Mouse (Mus musculus): ENCODE data around the gene Zmiz1. TPM values are rescaled to one million over a fixed set of nuclear protein-coding genes. Genes with fewer than 3 reads are reported as not detected.

Zmiz1 gene
- polyA plus RNA-seq, 1 experiment from 2014 or later = 57.0 TPM

DNA sequence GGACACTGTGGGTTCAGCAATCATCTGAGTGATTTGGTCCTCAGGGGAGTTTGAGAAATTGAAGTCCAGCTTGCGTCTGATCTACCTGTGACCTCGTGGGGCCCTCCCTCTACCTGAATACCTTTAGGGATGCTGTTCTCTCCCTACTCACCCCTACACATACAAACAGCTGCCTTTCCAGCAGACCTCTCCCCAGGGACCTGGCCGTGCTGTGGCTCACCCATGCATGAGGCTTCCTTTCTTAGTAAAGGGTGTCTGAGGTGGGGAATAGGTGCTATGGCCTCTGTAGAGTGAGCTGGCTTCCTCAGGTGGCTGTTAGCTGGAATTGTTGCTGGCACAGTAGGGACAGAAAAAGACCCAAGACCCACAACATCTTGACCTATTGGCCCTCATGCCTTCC lies 40.5 kb downstream of the Zmiz1 start:
- H3K4me2 ChIP-seq (replicated peaks; ENCODE audit: low read depth, low read length) = no peak overlapping the region
- H3K27me3 ChIP-seq (ENCODE audit: control insufficient read depth, insufficient read depth, low read length) = no peaks in the 10 kb centered on the region
- H3K4me1 ChIP-seq (replicated peaks; ENCODE audit: control insufficient read depth, insufficient read depth, low read length) = peaks cover 25% of the 10 kb centered on the region
- WGBS = 81% methylated on average over 3 of the region's 3 CpGs
- no peak for ATAC-seq (ENCODE audit: low FRiP score)
- no peak overlapping the region for H3K9ac ChIP-seq (ENCODE audit: low read depth, low read length)
- H3K36me3 ChIP-seq (ENCODE audit: control insufficient read depth, insufficient read depth, low read length) = peaks cover 7% of the 10 kb centered on the region
- H3K9me3 ChIP-seq (ENCODE audit: control insufficient read depth, low read length) = no peaks in the 10 kb centered on the region
- H3K27ac ChIP-seq (ENCODE audit: low read depth, low read length) = no peak overlapping the region
- no peak for DNase-seq (ENCODE audit: low spot score)
- H3K4me3 ChIP-seq (ENCODE audit: low read depth, low read length) = no peak overlapping the region

DNA sequence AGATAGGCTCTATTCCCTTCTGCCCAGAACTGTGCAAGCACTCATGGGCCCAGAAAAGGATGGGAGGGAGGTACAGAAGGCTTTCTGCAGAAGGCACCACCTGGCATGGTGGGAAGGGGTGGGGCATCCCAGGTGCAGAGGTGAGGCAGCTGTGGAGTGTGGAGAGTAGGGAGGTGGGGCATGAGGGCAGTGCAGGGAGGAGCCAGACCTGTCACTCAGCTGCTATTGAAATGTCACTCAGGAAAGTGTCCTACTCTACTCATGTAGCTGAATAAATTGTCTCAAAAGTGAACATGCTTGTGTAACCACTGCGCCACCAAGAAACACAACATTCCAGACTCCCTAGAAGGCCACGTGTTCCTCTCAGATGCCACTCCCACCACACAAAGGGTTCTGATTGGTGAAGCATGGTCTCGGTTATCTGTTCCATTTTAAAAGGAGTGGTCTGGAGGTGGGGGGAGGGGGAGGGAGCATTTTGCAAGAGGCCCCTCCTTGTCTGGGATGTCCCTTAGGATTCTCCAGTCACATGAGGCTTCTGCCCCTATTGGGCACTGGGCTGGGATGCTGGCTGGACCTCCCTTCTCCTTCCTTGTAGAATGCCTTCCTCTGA lies 41.6 kb downstream of the Zmiz1 start:
- Histone ChIP-seq H3K27ac (ENCODE audit: low read depth, low read length) (no peak overlapping the region), H3K4me1 (replicated peaks; ENCODE audit: control insufficient read depth, insufficient read depth, low read length) (peaks cover 25% of the 10 kb centered on the region), H3K4me3 (ENCODE audit: low read depth, low read length) (no peak overlapping the region), H3K27me3 (ENCODE audit: control insufficient read depth, insufficient read depth, low read length) (no peaks in the 10 kb centered on the region), H3K9me3 (ENCODE audit: control insufficient read depth, low read length) (no peaks in the 10 kb centered on the region), H3K4me2 (replicated peaks; ENCODE audit: low read depth, low read length) (no peak overlapping the region), H3K36me3 (ENCODE audit: control insufficient read depth, insufficient read depth, low read length) (peaks cover 8% of the 10 kb centered on the region), H3K9ac (ENCODE audit: low read depth, low read length) (no peak overlapping the region)
- ATAC-seq (ENCODE audit: low FRiP score) (peak; percentile 26; the same call in 1 of the 2 replicates), DNase-seq (ENCODE audit: low spot score) (no peak)
- WGBS = 39% methylated on average over 3 of the region's 3 CpGs

DNA sequence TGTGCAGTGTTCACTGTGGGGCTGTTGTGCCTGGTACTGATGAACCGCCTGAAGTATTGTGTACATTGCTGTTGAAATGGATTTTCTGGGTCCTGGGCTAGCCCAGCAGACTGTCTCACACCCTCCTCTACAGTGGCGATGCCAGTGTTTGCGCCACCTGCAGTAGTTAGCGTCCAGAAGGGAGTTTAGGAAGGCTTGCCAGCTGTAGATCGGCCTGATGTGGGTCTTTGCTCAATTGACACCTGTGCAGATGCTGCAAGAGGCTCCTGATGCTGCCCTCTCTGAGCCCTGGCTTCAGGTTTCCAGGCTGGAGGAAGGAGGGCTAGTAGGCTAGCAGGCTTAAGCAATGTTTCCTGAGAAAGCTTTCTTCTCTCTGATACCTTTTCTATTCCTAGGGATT lies 42.5 kb downstream of the Zmiz1 start:
- H3K27me3 ChIP-seq (ENCODE audit: control insufficient read depth, insufficient read depth, low read length) = no peaks in the 10 kb centered on the region
- ATAC-seq (ENCODE audit: low FRiP score) = no peak
- no peak overlapping the region for H3K4me2 ChIP-seq (replicated peaks; ENCODE audit: low read depth, low read length)
- peaks cover 23% of the 10 kb centered on the region for H3K4me1 ChIP-seq (replicated peaks; ENCODE audit: control insufficient read depth, insufficient read depth, low read length)
- H3K9me3 ChIP-seq (ENCODE audit: control insufficient read depth, low read length) = no peaks in the 10 kb centered on the region
- peaks cover 8% of the 10 kb centered on the region for H3K36me3 ChIP-seq (ENCODE audit: control insufficient read depth, insufficient read depth, low read length)
- no peak for DNase-seq (ENCODE audit: low spot score)
- H3K9ac ChIP-seq (ENCODE audit: low read depth, low read length) = no peak overlapping the region
- 89% methylated on average over 5 of the region's 5 CpGs for WGBS
- no peak overlapping the region for H3K27ac ChIP-seq (ENCODE audit: low read depth, low read length)
- H3K4me3 ChIP-seq (ENCODE audit: low read depth, low read length) = no peak overlapping the region

DNA sequence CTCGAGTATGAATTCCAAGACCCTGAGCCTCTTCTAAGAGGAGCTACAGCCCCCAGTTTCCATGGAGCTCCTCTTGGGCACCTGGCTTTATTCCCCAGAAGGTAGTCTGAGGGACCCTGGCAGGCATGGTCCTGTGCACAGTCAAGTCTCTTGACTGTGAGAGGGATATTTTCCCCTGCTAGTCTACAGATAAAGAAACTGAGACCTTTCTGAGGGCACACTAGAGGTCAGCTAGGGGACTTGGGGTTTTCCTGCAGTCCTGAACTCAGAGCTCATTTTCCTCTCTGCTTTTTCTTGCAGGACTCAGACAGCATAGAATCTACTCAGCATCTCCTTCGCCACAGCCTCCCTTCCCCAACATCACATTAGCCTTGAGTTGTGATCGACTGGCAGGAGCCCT lies 43.4 kb downstream of the Zmiz1 start:
- H3K27ac ChIP-seq (ENCODE audit: low read depth, low read length) = no peak overlapping the region
- no peaks in the 10 kb centered on the region for H3K9me3 ChIP-seq (ENCODE audit: control insufficient read depth, low read length)
- peaks cover 11% of the 10 kb centered on the region for H3K36me3 ChIP-seq (ENCODE audit: control insufficient read depth, insufficient read depth, low read length)
- H3K4me1 ChIP-seq (replicated peaks; ENCODE audit: control insufficient read depth, insufficient read depth, low read length) = peaks cover 23% of the 10 kb centered on the region
- DNase-seq (ENCODE audit: low spot score) = no peak
- ATAC-seq (ENCODE audit: low FRiP score) = no peak
- H3K4me2 ChIP-seq (replicated peaks; ENCODE audit: low read depth, low read length) = no peak overlapping the region
- no peak overlapping the region for H3K4me3 ChIP-seq (ENCODE audit: low read depth, low read length)
- no peaks in the 10 kb centered on the region for H3K27me3 ChIP-seq (ENCODE audit: control insufficient read depth, insufficient read depth, low read length)
- 93% methylated on average over 3 of the region's 3 CpGs for WGBS
- no peak overlapping the region for H3K9ac ChIP-seq (ENCODE audit: low read depth, low read length)

DNA sequence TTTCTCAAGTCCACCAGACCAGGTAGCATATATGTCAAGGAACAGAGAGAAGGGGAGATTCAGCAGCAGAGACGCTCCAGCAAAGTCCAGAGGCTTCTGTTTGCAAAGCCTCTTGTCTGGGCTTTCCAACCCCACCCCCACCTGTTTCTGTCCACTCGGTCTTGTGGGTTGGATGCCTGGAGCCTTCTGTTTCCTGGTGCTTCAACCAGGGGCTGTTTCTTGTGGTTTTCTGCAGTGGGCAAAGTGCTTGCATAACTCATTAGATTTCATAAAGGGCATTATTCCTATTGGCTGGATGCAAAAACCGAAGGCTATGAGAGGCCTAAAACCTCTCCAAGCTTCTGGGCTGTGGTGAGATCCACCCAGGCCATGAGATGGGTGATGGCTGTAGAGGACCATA lies 45.3 kb downstream of the Zmiz1 start:
- WGBS = 89% methylated on average over 3 of the region's 3 CpGs
- no peak for ATAC-seq (ENCODE audit: low FRiP score)
- H3K36me3 ChIP-seq (ENCODE audit: control insufficient read depth, insufficient read depth, low read length) = peaks cover 11% of the 10 kb centered on the region

DNA sequence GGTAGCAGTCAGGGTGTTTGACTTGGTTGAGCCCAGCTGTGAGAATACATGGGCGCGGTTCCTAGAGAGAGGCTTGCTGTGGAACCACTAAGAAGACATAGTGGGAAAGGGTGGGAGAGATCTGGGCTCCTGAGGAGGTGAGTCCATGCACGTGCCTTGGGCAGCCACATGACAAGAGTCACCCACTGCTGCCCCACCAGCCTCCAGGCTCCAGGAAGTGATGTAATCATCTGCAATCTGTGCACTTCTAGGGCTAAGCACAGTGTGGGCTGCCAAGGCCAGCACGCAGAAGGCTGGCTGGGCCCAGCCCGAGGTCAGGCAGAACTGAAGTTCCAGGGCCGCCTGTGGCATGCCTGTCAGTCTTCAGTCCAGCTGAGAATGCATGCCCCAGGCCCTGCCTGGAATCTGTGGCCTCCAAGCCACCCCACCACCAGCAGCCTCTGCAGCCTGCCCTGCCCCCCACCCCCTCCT lies 46.3 kb downstream of the Zmiz1 start:
- Histone ChIP-seq H3K27me3 (ENCODE audit: control insufficient read depth, insufficient read depth, low read length) (no peaks in the 10 kb centered on the region), H3K9ac (ENCODE audit: low read depth, low read length) (no peak overlapping the region), H3K27ac (ENCODE audit: low read depth, low read length) (no peak overlapping the region), H3K9me3 (ENCODE audit: control insufficient read depth, low read length) (no peaks in the 10 kb centered on the region), H3K36me3 (ENCODE audit: control insufficient read depth, insufficient read depth, low read length) (peaks cover 11% of the 10 kb centered on the region), H3K4me1 (replicated peaks; ENCODE audit: control insufficient read depth, insufficient read depth, low read length) (peaks cover 13% of the 10 kb centered on the region), H3K4me2 (replicated peaks; ENCODE audit: low read depth, low read length) (no peak overlapping the region), H3K4me3 (ENCODE audit: low read depth, low read length) (no peak overlapping the region)
- no peak for ATAC-seq (ENCODE audit: low FRiP score)
- 70% methylated on average over 6 of the region's 6 CpGs for WGBS
- no peak for DNase-seq (ENCODE audit: low spot score)

More for the DNA sequence above, 45.3 kb downstream of the Zmiz1 start:
- H3K27me3 ChIP-seq (ENCODE audit: control insufficient read depth, insufficient read depth, low read length) = no peaks in the 10 kb centered on the region
- H3K27ac ChIP-seq (ENCODE audit: low read depth, low read length) = no peak overlapping the region
- H3K4me1 ChIP-seq (replicated peaks; ENCODE audit: control insufficient read depth, insufficient read depth, low read length) = peaks cover 10% of the 10 kb centered on the region
- no peak for DNase-seq (ENCODE audit: low spot score)
- no peak overlapping the region for H3K9ac ChIP-seq (ENCODE audit: low read depth, low read length)
- H3K9me3 ChIP-seq (ENCODE audit: control insufficient read depth, low read length) = no peaks in the 10 kb centered on the region
- no peak overlapping the region for H3K4me2 ChIP-seq (replicated peaks; ENCODE audit: low read depth, low read length)
- H3K4me3 ChIP-seq (ENCODE audit: low read depth, low read length) = no peak overlapping the region

DNA sequence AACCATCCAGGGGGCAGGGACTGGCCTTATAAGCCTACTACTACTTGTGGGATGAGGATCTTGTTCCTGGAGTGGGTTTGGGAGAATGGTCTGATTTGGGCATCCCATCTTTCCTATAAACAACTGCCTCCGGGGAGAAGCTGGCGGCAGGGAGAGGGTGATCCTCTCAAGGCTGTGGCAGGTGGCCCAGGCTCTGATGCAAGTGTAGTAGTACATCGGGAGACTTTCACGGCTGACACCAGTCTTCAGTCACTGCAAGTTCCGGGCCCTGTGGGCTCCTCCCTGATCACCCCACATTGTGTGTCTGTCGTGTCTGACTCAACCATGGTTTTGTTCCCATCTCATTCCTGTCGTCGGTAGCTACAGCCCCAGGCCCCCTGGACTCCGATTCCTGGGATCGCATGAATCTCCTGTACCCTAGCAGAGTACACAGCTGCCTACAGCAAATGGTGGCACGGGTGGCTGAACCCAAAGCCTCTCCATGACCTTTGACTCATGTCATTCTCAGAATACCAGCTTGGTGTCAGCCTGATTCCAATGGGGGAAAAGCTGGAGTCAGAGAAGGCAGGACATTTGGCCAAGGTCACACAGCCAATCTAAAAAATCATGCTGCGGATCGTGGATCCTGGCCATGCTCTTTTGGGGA lies 49.2 kb downstream of the Zmiz1 start:
- Histone ChIP-seq H3K4me1 (replicated peaks; ENCODE audit: control insufficient read depth, insufficient read depth, low read length) (peaks cover 28% of the 10 kb centered on the region), H3K27ac (ENCODE audit: low read depth, low read length) (no peak overlapping the region), H3K9ac (ENCODE audit: low read depth, low read length) (no peak overlapping the region), H3K27me3 (ENCODE audit: control insufficient read depth, insufficient read depth, low read length) (no peaks in the 10 kb centered on the region), H3K4me2 (replicated peaks; ENCODE audit: low read depth, low read length) (no peak overlapping the region), H3K36me3 (ENCODE audit: control insufficient read depth, insufficient read depth, low read length) (peaks cover 9% of the 10 kb centered on the region; the same call in 1 of the 2 replicates), H3K4me3 (ENCODE audit: low read depth, low read length) (no peak overlapping the region), H3K9me3 (ENCODE audit: control insufficient read depth, low read length) (no peaks in the 10 kb centered on the region)
- ATAC-seq (ENCODE audit: low FRiP score) (no peak), DNase-seq (ENCODE audit: low spot score) (no peak)
- 75% methylated on average over 13 of the region's 13 CpGs for WGBS

DNA sequence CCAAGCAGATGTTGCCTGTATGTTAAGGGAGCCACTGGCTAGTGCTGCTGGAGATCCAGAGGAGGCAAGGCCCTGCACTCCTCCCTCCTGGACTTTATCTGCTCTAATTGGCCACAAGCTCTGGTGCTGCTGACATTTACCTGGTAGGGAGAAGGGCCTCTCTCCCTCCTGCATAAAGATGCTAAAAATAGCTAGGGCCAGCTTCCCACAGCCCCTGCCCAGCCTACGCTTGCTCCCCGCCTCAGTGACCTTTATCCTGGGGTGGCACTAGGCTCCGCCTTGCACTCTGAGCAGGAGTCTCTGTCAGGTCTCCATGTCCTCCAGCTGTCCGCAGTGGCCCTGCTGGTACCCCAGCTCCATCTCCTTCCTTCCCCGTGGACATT lies 49.8 kb downstream of the Zmiz1 start:
- H3K9me3 ChIP-seq (ENCODE audit: control insufficient read depth, low read length) = no peaks in the 10 kb centered on the region
- 84% methylated on average over 5 of the region's 5 CpGs for WGBS
- H3K9ac ChIP-seq (ENCODE audit: low read depth, low read length) = no peak overlapping the region
- no peaks in the 10 kb centered on the region for H3K27me3 ChIP-seq (ENCODE audit: control insufficient read depth, insufficient read depth, low read length)
- peaks cover 9% of the 10 kb centered on the region; the same call in 1 of the 2 replicates for H3K36me3 ChIP-seq (ENCODE audit: control insufficient read depth, insufficient read depth, low read length)
- no peak for DNase-seq (ENCODE audit: low spot score)
- ATAC-seq (ENCODE audit: low FRiP score) = no peak
- H3K4me3 ChIP-seq (ENCODE audit: low read depth, low read length) = no peak overlapping the region
- no peak overlapping the region for H3K27ac ChIP-seq (ENCODE audit: low read depth, low read length)
- H3K4me1 ChIP-seq (replicated peaks; ENCODE audit: control insufficient read depth, insufficient read depth, low read length) = peaks cover 28% of the 10 kb centered on the region
- no peak overlapping the region for H3K4me2 ChIP-seq (replicated peaks; ENCODE audit: low read depth, low read length)

All from hindbrain, embryonic 11.5 days (tissue).